Comparison of ENCODE assay signal across 8 mouse cellular contexts in genomic region chr11:76507302-76508124, GRCm38 (mm10).
A peak's percentile ranks its signal among the peaks of the same experiment; 100 is the strongest.
DNase-seq lines count a peak whose midpoint lies in the region; ATAC-seq and TF ChIP-seq lines count a peak whose summit lies in the region.

No protein-coding gene starts in this region.

- peak overlapping the region; percentile 48; the same call in 1 of the 2 replicates for H3K27ac ChIP-seq in gastrocnemius, adult 2 months

- TF ChIP-seq CTCF in gastrocnemius, adult 2 months (IDR thresholded peaks at IDR 0.05): no peak

- ATAC-seq in inflammation-experienced regulatory T-cells, adult 6 months: no peak

- no peak overlapping the region for H3K4me3 ChIP-seq in gastrocnemius, adult 2 months

- intact Hi-C loops in gastrocnemius, adult 2 months (cut with DNase I): no loop called here
- intact Hi-C loops in left cerebral cortex, postnatal 36 days (cut with DNase I): loop anchor here (2.0 to 5.0 kb wide), 2 partner anchors 17 to 140 kb away; no protein-coding TSS in a partner anchor

- DNase-seq in gastrocnemius, adult 2 months: peak; percentile 12
- no peak for DNase-seq in gastrocnemius, adult 8-10 months (ENCODE audit: low spot score in 2 of 2)
- peak; percentile 70 to 80 for DNase-seq in frontal cortex, postnatal 10 days (ENCODE audit: low spot score in 2 of 2)
- DNase-seq in left cerebral cortex, postnatal 36 days (ENCODE audit: low spot score in 2 of 2): peak; percentile 79 to 80
- DNase-seq in right cerebral cortex, adult 2 months (ENCODE audit: low spot score in 2 of 2): peak; percentile 71 to 81
- no peak for DNase-seq in yolk sac, embryonic 10.5 days (ENCODE audit: low spot score)
- DNase-seq in kidney, adult 8-10 months: no peak

Comparison
In these comparisons a context has a peak if more than half of its experiments do, and no peak if none do; other contexts are left out.
1. DNase-seq: peak in gastrocnemius, adult 2 months (single experiment), frontal cortex, postnatal 10 days (2 of 2), left cerebral cortex, postnatal 36 days (2 of 2) and right cerebral cortex, adult 2 months (2 of 2); none in gastrocnemius, adult 8-10 months (0 of 2), yolk sac, embryonic 10.5 days (single experiment) and kidney, adult 8-10 months (0 of 2).